ENCODE assay signal across 24 mouse cellular contexts in genomic region chr4:152514884-152515283, GRCm38 (mm10). TPM values are rescaled to one million over a fixed set of nuclear protein-coding genes. Genes with fewer than 3 reads are reported as not detected.
DNase-seq lines count a peak whose midpoint lies in the region; ATAC-seq lines count a peak whose summit lies in the region.
"Had no signal": no experiment of that assay in that cellular context is flagged by ENCODE, and none has a peak within 500 bp of the region (broad histone marks: within the 10 kb centered on the region; RNA-seq: fewer than 3 reads in every experiment).

No protein-coding gene starts in this region.

- ATAC-seq in midbrain, embryonic 11.5 days (ENCODE audit: low FRiP score): no peak
- ATAC-seq in midbrain, embryonic 14.5 days (ENCODE audit: low FRiP score, low TSS enrichment): no peak
- no peak for ATAC-seq in erythroblast, adult 5-6 weeks (replicated peaks; ENCODE audit: low FRiP score, poor library complexity, severe bottlenecking)
- no peak for ATAC-seq in forebrain, embryonic 11.5 days (replicated peaks; ENCODE audit: low FRiP score)
- ATAC-seq: activated CD4-positive, CD25-positive, alpha-beta regulatory T cell, adult 4 months; CD4-positive, CD25-positive, alpha-beta regulatory T cell, adult 4 months; forebrain, embryonic 14.5 days; forebrain, embryonic 16.5 days had no signal

- H3K27ac ChIP-seq in midbrain, embryonic 11.5 days (ENCODE audit: low read depth, low read length): no peak overlapping the region
- H3K27ac ChIP-seq in midbrain, embryonic 14.5 days (replicated peaks; ENCODE audit: low read depth, low read length): no peak overlapping the region
- H3K27ac ChIP-seq in forebrain, embryonic 11.5 days (ENCODE audit: low read depth, low read length): no peak overlapping the region
- H3K27ac ChIP-seq: embryonic facial prominence, embryonic 13.5 days; embryonic facial prominence, embryonic 15.5 days; forebrain, embryonic 12.5 days had no signal

- H3K4me2 ChIP-seq in midbrain, embryonic 11.5 days: no peak overlapping the region
- no peak overlapping the region for H3K4me2 ChIP-seq in midbrain, embryonic 14.5 days (ENCODE audit: low read length)
- no peak overlapping the region for H3K4me2 ChIP-seq in forebrain, embryonic 11.5 days (ENCODE audit: low read depth, low read length, severe bottlenecking)
- H3K4me2 ChIP-seq: embryonic facial prominence, embryonic 13.5 days; embryonic facial prominence, embryonic 15.5 days; forebrain, embryonic 12.5 days had no signal

- 70% methylated on average over 7 of the region's 7 CpGs for WGBS in midbrain, embryonic 11.5 days
- WGBS in midbrain, embryonic 14.5 days: 69% methylated on average over 7 of the region's 7 CpGs
- WGBS in forebrain, embryonic 11.5 days: 66% methylated on average over 7 of the region's 7 CpGs

- H3K4me1 ChIP-seq in midbrain, embryonic 11.5 days (ENCODE audit: control insufficient read depth, insufficient read depth, low read length): peaks cover 2% of the 10 kb centered on the region; the same call in 1 of the 2 replicates
- no peaks in the 10 kb centered on the region for H3K4me1 ChIP-seq in midbrain, embryonic 14.5 days (ENCODE audit: control insufficient read depth, insufficient read depth, low read length)
- H3K4me1 ChIP-seq in forebrain, embryonic 11.5 days (replicated peaks; ENCODE audit: control insufficient read depth, insufficient read depth, low read length): peaks cover 7% of the 10 kb centered on the region; the same call in 1 of the 2 replicates
- H3K4me1 ChIP-seq: embryonic facial prominence, embryonic 13.5 days; embryonic facial prominence, embryonic 15.5 days had no signal

- no peak overlapping the region for H3K9ac ChIP-seq in midbrain, embryonic 11.5 days (ENCODE audit: low read length)
- H3K9ac ChIP-seq in midbrain, embryonic 14.5 days (replicated peaks; ENCODE audit: low read length): no peak overlapping the region
- H3K9ac ChIP-seq in forebrain, embryonic 11.5 days (ENCODE audit: low read length): no peak overlapping the region
- H3K9ac ChIP-seq: embryonic facial prominence, embryonic 13.5 days; embryonic facial prominence, embryonic 15.5 days; forebrain, embryonic 12.5 days had no signal

- no peaks in the 10 kb centered on the region for H3K36me3 ChIP-seq in midbrain, embryonic 11.5 days (ENCODE audit: control insufficient read depth, insufficient read depth, low read length)
- no peaks in the 10 kb centered on the region for H3K36me3 ChIP-seq in midbrain, embryonic 14.5 days (ENCODE audit: control insufficient read depth, insufficient read depth, low read length)
- no peaks in the 10 kb centered on the region for H3K36me3 ChIP-seq in forebrain, embryonic 11.5 days (ENCODE audit: control insufficient read depth, insufficient read depth, low read length)
- H3K36me3 ChIP-seq: embryonic facial prominence, embryonic 15.5 days had no signal

- H3K4me3 ChIP-seq in midbrain, embryonic 11.5 days (ENCODE audit: low read depth, low read length): no peak overlapping the region
- no peak overlapping the region for H3K4me3 ChIP-seq in midbrain, embryonic 14.5 days (replicated peaks; ENCODE audit: low read depth, low read length)
- H3K4me3 ChIP-seq in forebrain, embryonic 11.5 days (ENCODE audit: low read depth, low read length): no peak overlapping the region
- H3K4me3 ChIP-seq: embryonic facial prominence, embryonic 13.5 days; embryonic facial prominence, embryonic 15.5 days; forebrain, embryonic 12.5 days had no signal

- peak; percentile 51 for DNase-seq in midbrain, embryonic 11.5 days (ENCODE audit: low spot score, missing footprints)
- DNase-seq in midbrain, embryonic 14.5 days: no peak
- DNase-seq in R1 (ENCODE audit: low read depth, low spot score): peak; percentile 42
- no peak for DNase-seq in forebrain, embryonic 11.5 days (ENCODE audit: low spot score)
- DNase-seq: adrenal gland, adult 8-10 months; adrenal gland, postnatal 14 days; adrenal gland, postnatal 36 days; B cell, adult 2 months; cerebellum, adult 11-12 months; cerebellum, adult 2 months; cerebellum, adult 9-10 months; cerebellum, postnatal 10 days; cerebellum, postnatal 25 days; embryo, embryonic 11 days had no signal

- no peaks in the 10 kb centered on the region for H3K27me3 ChIP-seq in midbrain, embryonic 11.5 days (ENCODE audit: control insufficient read depth, insufficient read depth, low read length)
- H3K27me3 ChIP-seq in midbrain, embryonic 14.5 days (ENCODE audit: control insufficient read depth, insufficient read depth, low read length): no peaks in the 10 kb centered on the region
- no peaks in the 10 kb centered on the region for H3K27me3 ChIP-seq in forebrain, embryonic 11.5 days (ENCODE audit: control insufficient read depth, insufficient read depth, low read length)
- H3K27me3 ChIP-seq: CH12.LX; embryonic facial prominence, embryonic 13.5 days; embryonic facial prominence, embryonic 15.5 days had no signal

- H3K9me3 ChIP-seq in midbrain, embryonic 11.5 days (ENCODE audit: control insufficient read depth, low read length): no peaks in the 10 kb centered on the region
- no peaks in the 10 kb centered on the region for H3K9me3 ChIP-seq in midbrain, embryonic 14.5 days (ENCODE audit: control insufficient read depth, low read length)
- no peaks in the 10 kb centered on the region for H3K9me3 ChIP-seq in forebrain, embryonic 11.5 days (ENCODE audit: control insufficient read depth, low read length)
- H3K9me3 ChIP-seq: embryonic facial prominence, embryonic 15.5 days; forebrain, embryonic 12.5 days had no signal

RNA-seq across cellular contexts. Expression of gene Kcnab2, which starts 37.2 kb away (rescaled TPM):
- 10.5 and 11.0 TPM in 2 replicates for polyA plus RNA-seq in midbrain, embryonic 11.5 days (2014; fragmentation: Nextera tagmentation; extraction: Ambion mirVana)
- 23.6 and 26.9 TPM in 2 replicates for polyA plus RNA-seq in midbrain, embryonic 14.5 days (2014; fragmentation: Nextera tagmentation; extraction: Ambion mirVana)
- 9.2 and 13.6 TPM in 2 replicates for total RNA-seq in erythroblast, adult 5-6 weeks (2015; ENCODE audit: low replicate concordance)
- total RNA-seq in erythroblast, adult 5-6 weeks (2017; ENCODE audit: low replicate concordance): 7.4 and 12.1 TPM in 2 replicates
- 10.5 and 13.2 TPM in 2 replicates for polyA plus RNA-seq in forebrain, embryonic 11.5 days (2014; fragmentation: Nextera tagmentation; extraction: Ambion mirVana)

RNA-seq across cellular contexts. Expression of gene Nphp4, which starts 38.4 kb away (rescaled TPM):
- 4.4 and 4.8 TPM in 2 replicates for polyA plus RNA-seq in midbrain, embryonic 11.5 days (2014; fragmentation: Nextera tagmentation; extraction: Ambion mirVana)
- polyA plus RNA-seq in midbrain, embryonic 14.5 days (2014; fragmentation: Nextera tagmentation; extraction: Ambion mirVana): 5.9 and 6.0 TPM in 2 replicates
- not detected in 2 replicates for total RNA-seq in erythroblast, adult 5-6 weeks (2015; ENCODE audit: low replicate concordance)
- 0.34 TPM in 1 of 2 replicates, not detected in the other for total RNA-seq in erythroblast, adult 5-6 weeks (2017; ENCODE audit: low replicate concordance)
- 5.9 and 7.6 TPM in 2 replicates for polyA plus RNA-seq in forebrain, embryonic 11.5 days (2014; fragmentation: Nextera tagmentation; extraction: Ambion mirVana)
- total RNA-seq: MEL had no signal

Comparison
In these comparisons a context has a peak if more than half of its experiments do, and no peak if none do; other contexts are left out.
1. DNase-seq: peak in midbrain, embryonic 11.5 days (single experiment) and R1 (single experiment); none in midbrain, embryonic 14.5 days (single experiment) and forebrain, embryonic 11.5 days (single experiment).